ENCODE assay signal across 8 mouse cellular contexts in the genomic region with DNA sequence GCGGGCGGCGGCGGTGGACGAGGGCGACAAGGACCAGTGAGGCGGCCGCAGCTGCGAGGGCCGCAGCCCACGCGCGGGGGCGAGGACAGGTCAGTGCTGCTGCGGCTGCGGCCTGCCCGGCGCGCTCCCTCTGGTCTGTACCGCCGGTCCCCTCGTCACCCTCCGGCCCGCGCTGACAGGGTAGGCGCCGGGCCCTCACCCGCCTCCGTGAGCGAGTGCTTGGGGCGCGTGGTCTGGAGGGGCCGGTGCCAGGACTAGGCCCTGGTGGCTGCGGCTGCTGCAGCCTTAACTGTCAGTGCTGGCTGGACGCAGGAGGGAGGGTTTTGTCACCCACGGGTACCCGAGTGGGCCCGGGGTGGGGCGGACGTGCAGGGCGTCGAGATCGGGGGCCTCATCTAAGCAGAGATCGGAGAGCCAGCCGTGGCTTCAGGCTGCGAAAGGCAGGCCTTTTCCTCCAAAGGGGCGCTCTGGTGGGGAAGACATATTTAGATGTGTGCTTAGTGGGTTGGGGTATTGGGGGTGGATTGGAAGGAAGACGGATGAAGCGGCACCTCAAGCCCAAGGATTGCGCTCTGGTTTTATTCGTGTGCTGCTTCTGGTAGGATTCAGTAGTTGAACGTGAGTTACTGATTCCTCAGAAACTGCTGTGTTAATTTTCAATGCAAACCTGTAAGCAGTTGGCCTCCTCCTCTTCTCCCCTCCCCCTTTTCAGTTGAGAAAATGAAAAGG. TPM values are rescaled to one million over a fixed set of nuclear protein-coding genes. Genes with fewer than 3 reads are reported as not detected.
DNase-seq lines count a peak whose midpoint lies in the region; ATAC-seq and TF ChIP-seq lines count a peak whose summit lies in the region.

No protein-coding gene starts in this region.

- no peak; the same call in 1 of the 2 replicates for TF ChIP-seq POLR2A in brain, embryonic 14.5 days (IDR thresholded peaks at IDR 0.05; ENCODE audit: borderline replicate concordance, extremely low read depth, insufficient read depth, insufficient read length, poor library complexity, severe bottlenecking)

- peak overlapping the region; percentile 78 for H3K27ac ChIP-seq in ES-E14 (ENCODE audit: insufficient read depth, low read depth, low read length, poor library complexity, severe bottlenecking)
- peak overlapping the region; percentile 97 for H3K27ac ChIP-seq in forebrain, embryonic 13.5 days

- intact Hi-C loops in heart, postnatal 10 days (cut with DNase I), result loop anchor here (5.0 kb wide), 1 partner anchor 832 kb away; no protein-coding TSS in a partner anchor

- no peaks in the 10 kb centered on the region for H3K9me3 ChIP-seq in ES-E14 (ENCODE audit: control insufficient read depth, insufficient read depth, low read depth, low read length)
- H3K9me3 ChIP-seq in forebrain, embryonic 13.5 days (replicated peaks), result no peaks in the 10 kb centered on the region

- DNase-seq in ES-E14 (ENCODE audit: low read depth, low spot score), result peak; percentile 27
- peak; percentile 82 for DNase-seq in brain, embryonic 14.5 days (ENCODE audit: low read depth)
- DNase-seq in heart, postnatal 10 days, result peak; percentile 74 to 75
- peak; percentile 61 to 80 for DNase-seq in layer of hippocampus, postnatal 14 days (ENCODE audit: low spot score in 2 of 2)
- peak; percentile 63 for DNase-seq in lung, postnatal 10 days
- peak; percentile 72 to 80 for DNase-seq in right cerebral cortex, postnatal 10 days (ENCODE audit: low spot score in 2 of 2)
- DNase-seq in urinary bladder, postnatal 25 days (ENCODE audit: low spot score), result peak; percentile 65

- H3K4me3 ChIP-seq in ES-E14 (ENCODE audit: insufficient read depth in 1 of 2, low read depth in 1 of 2, low read length in 2 of 2, poor library complexity in 1 of 2, severe bottlenecking in 1 of 2), result peak overlapping the region; percentile 92 to 94
- H3K4me3 ChIP-seq in forebrain, embryonic 13.5 days, result peak overlapping the region; percentile 98

- no peaks in the 10 kb centered on the region for H3K27me3 ChIP-seq in forebrain, embryonic 13.5 days

- H3K36me3 ChIP-seq in ES-E14 (ENCODE audit: control insufficient read depth, insufficient read depth, low read length, poor library complexity, severe bottlenecking), result no peaks in the 10 kb centered on the region
- no peaks in the 10 kb centered on the region for H3K36me3 ChIP-seq in forebrain, embryonic 13.5 days (ENCODE audit: poor library complexity, severe bottlenecking)

- peak; percentile 65 for ATAC-seq in forebrain, embryonic 13.5 days

- in situ Hi-C loops in ES-E14 (cut with MboI; ENCODE audit: low sequenced_read_pairs in 2 of 2, unreplicated experiment in 2 of 2), result no loop called here

- under 1% methylated on average over 51 of the region's 52 CpGs for WGBS in forebrain, embryonic 13.5 days

- no peak for TF ChIP-seq CTCF in brain, embryonic 14.5 days (IDR thresholded peaks at IDR 0.05; ENCODE audit: borderline replicate concordance, extremely low read depth, insufficient read depth, insufficient read length)

- peak overlapping the region; percentile 97 for H3K9ac ChIP-seq in ES-E14 (ENCODE audit: insufficient read depth, low read depth, low read length, poor library complexity, severe bottlenecking)
- peak overlapping the region; percentile 99 for H3K9ac ChIP-seq in forebrain, embryonic 13.5 days

- H3K4me2 ChIP-seq in forebrain, embryonic 13.5 days, result peak overlapping the region; percentile 62

- peaks cover 0 to 2% of the 10 kb centered on the region in 2 experiments; a peak in 1 of 4 replicates for H3K4me1 ChIP-seq in ES-E14 (ENCODE audit: control insufficient read depth in 2 of 2, insufficient read depth in 2 of 2, low read length in 2 of 2, poor library complexity in 1 of 2)
- H3K4me1 ChIP-seq in forebrain, embryonic 13.5 days, result peaks cover 12% of the 10 kb centered on the region

TF ChIP-seq in ES-E14, 5 proteins besides CTCF, POLR2A, EP300 and RAD21:
- TF ChIP-seq ZNF384 (IDR thresholded peaks at IDR 0.05; ENCODE audit: low read depth, low read length), result no peak
- no peak for TF ChIP-seq MAFK (IDR thresholded peaks at IDR 0.05; ENCODE audit: insufficient read depth, low read depth, low read length)
- no peak for TF ChIP-seq CHD2 (IDR thresholded peaks at IDR 0.05; ENCODE audit: low read depth, low read length)
- TF ChIP-seq HCFC1 (IDR thresholded peaks at IDR 0.05; ENCODE audit: borderline replicate concordance, insufficient read depth, low read length), result no peak
- no peak for TF ChIP-seq ZC3H11A (IDR thresholded peaks at IDR 0.05; ENCODE audit: borderline replicate concordance, low read depth, low read length)
TF ChIP-seq in ES-E14: peak in this region for 0.

RNA-seq across cellular contexts. Expression of a gene that starts 0.8 kb away (rescaled TPM):
- 119 and 168 TPM in 2 replicates for total RNA-seq in ES-E14 (2012; rRNA removed)
- polyA plus RNA-seq in brain, embryonic 14.5 days (2012; rRNA removed), result 31.5 and 41.1 TPM in 2 replicates
- 163 and 180 TPM in 2 replicates for polyA plus RNA-seq in forebrain, embryonic 13.5 days (2015; fragmentation: Nextera tagmentation; extraction: Ambion mirVana)
- total RNA-seq in heart, postnatal 10 days (2021), result 100 to 1,000 TPM; 128 to 149 TPM
- 100 to 1,000 TPM; 130 to 138 TPM for total RNA-seq in layer of hippocampus, postnatal 14 days (2021)

Comparison
In these comparisons a context has a peak if more than half of its experiments do, and no peak if none do; other contexts are left out.
1. Peak in every context shown above with its lines: DNase-seq, ATAC-seq, H3K4me3 ChIP-seq and H3K27ac ChIP-seq.
2. DNase-seq: peak in every context shown above with its lines; median percentile 82 in brain, embryonic 14.5 days; 76 in right cerebral cortex, postnatal 10 days; 74 in heart, postnatal 10 days; 70 in layer of hippocampus, postnatal 14 days; 65 in urinary bladder, postnatal 25 days; 63 in lung, postnatal 10 days; 27 in ES-E14.